Mouse (Mus musculus): ENCODE results near the gene Hist3h2ba. TPM values are rescaled to one million over a fixed set of nuclear protein-coding genes. Genes with fewer than 3 reads are reported as not detected.

Hist3h2ba gene
- total and polyA plus RNA-seq, 3 experiments, result not detected

- Histone ChIP-seq H3K4me1 (ENCODE audit: control insufficient read depth in 1 of 2, insufficient read depth in 2 of 2) (peaks cover 3 to 16% of the 10 kb centered on the region in 2 experiments), H3K9ac (ENCODE audit: insufficient read depth, low read depth) (no peak overlapping the region), H3K36me3 (replicated peaks in 1 of 2; ENCODE audit: control insufficient read depth in 1 of 2, insufficient read depth in 1 of 2, low read length in 1 of 2) (peaks cover 5 to 13% of the 10 kb centered on the region in 2 experiments), H3K79me2 (replicated peaks; ENCODE audit: control insufficient read depth, extremely low read depth, insufficient read depth, poor library complexity, severe bottlenecking) (no peaks in the 10 kb centered on the region), H3K27ac (ENCODE audit: insufficient read depth, low read depth) (no peak overlapping the region), H3K4me3 (replicated peaks in 1 of 3; ENCODE audit: low read depth in 2 of 3, low read length in 2 of 3, poor library complexity in 1 of 3) (no peak overlapping the region), H3K4me2 (ENCODE audit: insufficient read depth, low read depth, poor library complexity, severe bottlenecking) (no peak overlapping the region), H3K27me3 (replicated peaks) (peaks cover 42% of the 10 kb centered on the region), H3K9me3 (replicated peaks; ENCODE audit: low read length) (no peaks in the 10 kb centered on the region)
- no peak for DNase-seq (ENCODE audit: extremely low read depth)
- in situ Hi-C loops (cut with MboI; ENCODE audit: low pct_ligation_motif_present, low pct_unique_long_range_greater_than_20kb, low sequenced_read_pairs), result no loop called here
- dilution Hi-C loops (cut with MboI; ENCODE audit: extremely low pct_ligation_motif_present, extremely low pct_unique_long_range_greater_than_20kb, low sequenced_read_pairs), result no loop called here
- TF ChIP-seq CHD1 (IDR thresholded peaks at IDR 0.05; ENCODE audit: low read depth, low read length), result no peak
- TF ChIP-seq MEF2A (IDR thresholded peaks at IDR 0.05; ENCODE audit: borderline replicate concordance, low read depth, low read length), result no peak
- no peak for TF ChIP-seq MYC (IDR thresholded peaks at IDR 0.05; ENCODE audit: low read depth, low read length)
- no peak for TF ChIP-seq SMC3 (IDR thresholded peaks at IDR 0.05; ENCODE audit: low read depth, low read length)
- peak in 1 of 2 experiments; percentile 12; a peak in 1 of 4 replicates for TF ChIP-seq CTCF (conservative IDR thresholded peaks at IDR 0.05 in 1 of 2, IDR thresholded peaks at IDR 0.05 in 1 of 2; ENCODE audit: low read depth in 2 of 2, low read length in 2 of 2)
- TF ChIP-seq ELF1 (IDR thresholded peaks at IDR 0.05; ENCODE audit: low read depth, low read length), result no peak
- TF ChIP-seq USF1 (IDR thresholded peaks at IDR 0.05; ENCODE audit: low read depth, low read length), result no peak
- TF ChIP-seq NELFE (IDR thresholded peaks at IDR 0.05; ENCODE audit: low read depth, low read length), result no peak
- no peak for TF ChIP-seq NRF1 (IDR thresholded peaks at IDR 0.05; ENCODE audit: low read depth, low read length)
Measured at GRCm38 (mm10) chr11:58995807-58996370, 47.2 kb downstream of the Hist3h2ba start.

- TF ChIP-seq E2F4 (IDR thresholded peaks at IDR 0.05; ENCODE audit: insufficient replicate concordance, low read depth, low read length) (no peak), PAX5 (IDR thresholded peaks at IDR 0.05; ENCODE audit: low read length) (no peak), JUND (conservative IDR thresholded peaks at IDR 0.05; ENCODE audit: low read depth, low read length) (no peak), NELFE (IDR thresholded peaks at IDR 0.05; ENCODE audit: low read depth, low read length) (no peak), CHD2 (IDR thresholded peaks at IDR 0.05; ENCODE audit: low read length) (no peak)
- Histone ChIP-seq H3K4me3 (replicated peaks in 1 of 3; ENCODE audit: low read depth in 2 of 3, low read length in 2 of 3, poor library complexity in 1 of 3) (no peak overlapping the region), H3K4me1 (ENCODE audit: control insufficient read depth in 1 of 2, insufficient read depth in 2 of 2) (peaks cover 3 to 15% of the 10 kb centered on the region in 2 experiments), H3K27ac (ENCODE audit: insufficient read depth, low read depth) (no peak overlapping the region), H3K9me3 (replicated peaks; ENCODE audit: low read length) (no peaks in the 10 kb centered on the region), H3K9ac (ENCODE audit: insufficient read depth, low read depth) (no peak overlapping the region), H3K36me3 (replicated peaks in 1 of 2; ENCODE audit: control insufficient read depth in 1 of 2, insufficient read depth in 1 of 2, low read length in 1 of 2) (no peaks in the 10 kb centered on the region), H3K27me3 (replicated peaks) (peaks cover 58% of the 10 kb centered on the region), H3K79me2 (replicated peaks; ENCODE audit: control insufficient read depth, extremely low read depth, insufficient read depth, poor library complexity, severe bottlenecking) (no peaks in the 10 kb centered on the region), H3K4me2 (ENCODE audit: insufficient read depth, low read depth, poor library complexity, severe bottlenecking) (no peak overlapping the region)
- dilution Hi-C loops (cut with MboI; ENCODE audit: extremely low pct_ligation_motif_present, extremely low pct_unique_long_range_greater_than_20kb, low sequenced_read_pairs) (no loop called here), in situ Hi-C loops (cut with MboI; ENCODE audit: low pct_ligation_motif_present, low pct_unique_long_range_greater_than_20kb, low sequenced_read_pairs) (no loop called here)
- no peak for DNase-seq (ENCODE audit: extremely low read depth)
Measured at GRCm38 (mm10) chr11:58997541-58997940, 48.8 kb downstream of the Hist3h2ba start.

Other genes starting within 250 kb of the Hist3h2ba start
Only the 20 nearest of the 22 such genes appear.
- gene Olfr318, start 224.9 kb upstream of the Hist3h2ba start, total RNA-seq (2012; rRNA removed), result not detected in 2 replicates
- gene Olfr318, start 224.9 kb upstream of the Hist3h2ba start, total RNA-seq (2014; rRNA removed), result not detected in 2 replicates
- not detected in 2 replicates for gene Olfr318, start 224.9 kb upstream of the Hist3h2ba start, polyA plus RNA-seq (2012; ENCODE audit: insufficient read length, low read depth)
- not detected in 2 replicates for gene Olfr317, start 209.7 kb upstream of the Hist3h2ba start, total RNA-seq (2012; rRNA removed)
- gene Olfr317, start 209.7 kb upstream of the Hist3h2ba start, total RNA-seq (2014; rRNA removed), result not detected in 2 replicates
- gene Olfr317, start 209.7 kb upstream of the Hist3h2ba start, polyA plus RNA-seq (2012; ENCODE audit: insufficient read length, low read depth), result not detected in 2 replicates
- not detected in 2 replicates for gene Olfr316, start 196.2 kb upstream of the Hist3h2ba start, total RNA-seq (2012; rRNA removed)
- gene Olfr316, start 196.2 kb upstream of the Hist3h2ba start, total RNA-seq (2014; rRNA removed), result not detected in 2 replicates
- not detected in 2 replicates for gene Olfr316, start 196.2 kb upstream of the Hist3h2ba start, polyA plus RNA-seq (2012; ENCODE audit: insufficient read length, low read depth)
- not detected in 2 replicates for gene Olfr315, start 175.7 kb upstream of the Hist3h2ba start, total RNA-seq (2012; rRNA removed)
- gene Olfr315, start 175.7 kb upstream of the Hist3h2ba start, total RNA-seq (2014; rRNA removed), result not detected in 2 replicates
- not detected in 2 replicates for gene Olfr315, start 175.7 kb upstream of the Hist3h2ba start, polyA plus RNA-seq (2012; ENCODE audit: insufficient read length, low read depth)
- not detected in 2 replicates for gene Olfr314, start 166.0 kb upstream of the Hist3h2ba start, total RNA-seq (2012; rRNA removed)
- gene Olfr314, start 166.0 kb upstream of the Hist3h2ba start, total RNA-seq (2014; rRNA removed), result not detected in 2 replicates
- gene Olfr314, start 166.0 kb upstream of the Hist3h2ba start, polyA plus RNA-seq (2012; ENCODE audit: insufficient read length, low read depth), result not detected in 2 replicates
- gene Fam183b, start 147.0 kb upstream of the Hist3h2ba start, total RNA-seq (2012; rRNA removed), result 0.67 and 0.72 TPM in 2 replicates
- gene Fam183b, start 147.0 kb upstream of the Hist3h2ba start, total RNA-seq (2014; rRNA removed), result not detected in 2 replicates
- not detected in 2 replicates for gene Fam183b, start 147.0 kb upstream of the Hist3h2ba start, polyA plus RNA-seq (2012; ENCODE audit: insufficient read length, low read depth)
- 0.04 and 0.13 TPM in 2 replicates for gene Olfr313, start 133.9 kb upstream of the Hist3h2ba start, total RNA-seq (2012; rRNA removed)
- not detected in 2 replicates for gene Olfr313, start 133.9 kb upstream of the Hist3h2ba start, total RNA-seq (2014; rRNA removed)
- gene Olfr313, start 133.9 kb upstream of the Hist3h2ba start, polyA plus RNA-seq (2012; ENCODE audit: insufficient read length, low read depth), result 0.09 and 0.10 TPM in 2 replicates
- gene Olfr312, start 119.7 kb upstream of the Hist3h2ba start, total RNA-seq (2012; rRNA removed), result not detected in 2 replicates
- gene Olfr312, start 119.7 kb upstream of the Hist3h2ba start, total RNA-seq (2014; rRNA removed), result not detected in 2 replicates
- gene Olfr312, start 119.7 kb upstream of the Hist3h2ba start, polyA plus RNA-seq (2012; ENCODE audit: insufficient read length, low read depth), result not detected in 2 replicates
- not detected in 2 replicates for gene Olfr311, start 109.7 kb upstream of the Hist3h2ba start, total RNA-seq (2012; rRNA removed)
- not detected in 2 replicates for gene Olfr311, start 109.7 kb upstream of the Hist3h2ba start, total RNA-seq (2014; rRNA removed)
- not detected in 2 replicates for gene Olfr311, start 109.7 kb upstream of the Hist3h2ba start, polyA plus RNA-seq (2012; ENCODE audit: insufficient read length, low read depth)
- gene Gm12258, start 101.8 kb upstream of the Hist3h2ba start, total RNA-seq (2012; rRNA removed), result 2.9 and 3.1 TPM in 2 replicates
- gene Gm12258, start 101.8 kb upstream of the Hist3h2ba start, total RNA-seq (2014; rRNA removed), result 1.4 and 1.5 TPM in 2 replicates
- gene Gm12258, start 101.8 kb upstream of the Hist3h2ba start, polyA plus RNA-seq (2012; ENCODE audit: insufficient read length, low read depth), result 1.6 and 2.2 TPM in 2 replicates
- 3.4 and 3.6 TPM in 2 replicates for gene 2810021J22Rik, start 81.7 kb upstream of the Hist3h2ba start, total RNA-seq (2012; rRNA removed)
- 4.5 and 4.8 TPM in 2 replicates for gene 2810021J22Rik, start 81.7 kb upstream of the Hist3h2ba start, total RNA-seq (2014; rRNA removed)
- gene 2810021J22Rik, start 81.7 kb upstream of the Hist3h2ba start, polyA plus RNA-seq (2012; ENCODE audit: insufficient read length, low read depth), result 3.3 and 3.7 TPM in 2 replicates
- gene Zfp39, start 44.7 kb upstream of the Hist3h2ba start, total RNA-seq (2012; rRNA removed), result 5.7 and 7.0 TPM in 2 replicates
- 6.2 and 6.8 TPM in 2 replicates for gene Zfp39, start 44.7 kb upstream of the Hist3h2ba start, total RNA-seq (2014; rRNA removed)
- gene Zfp39, start 44.7 kb upstream of the Hist3h2ba start, polyA plus RNA-seq (2012; ENCODE audit: insufficient read length, low read depth), result 5.8 and 6.7 TPM in 2 replicates
- not detected in 2 replicates for gene Btnl10, start 31.0 kb upstream of the Hist3h2ba start, total RNA-seq (2012; rRNA removed)
- not detected in 2 replicates for gene Btnl10, start 31.0 kb upstream of the Hist3h2ba start, total RNA-seq (2014; rRNA removed)
- not detected in 2 replicates for gene Btnl10, start 31.0 kb upstream of the Hist3h2ba start, polyA plus RNA-seq (2012; ENCODE audit: insufficient read length, low read depth)
- gene Rnf187, start 10.0 kb upstream of the Hist3h2ba start, total RNA-seq (2012; rRNA removed), result 185 and 230 TPM in 2 replicates
- 175 and 188 TPM in 2 replicates for gene Rnf187, start 10.0 kb upstream of the Hist3h2ba start, total RNA-seq (2014; rRNA removed)
- gene Rnf187, start 10.0 kb upstream of the Hist3h2ba start, polyA plus RNA-seq (2012; ENCODE audit: insufficient read length, low read depth), result 181 and 195 TPM in 2 replicates
- gene Hist3h2a, start 5.8 kb downstream of the Hist3h2ba start, total RNA-seq (2012; rRNA removed), result 97.2 and 125 TPM in 2 replicates
- gene Hist3h2a, start 5.8 kb downstream of the Hist3h2ba start, total RNA-seq (2014; rRNA removed), result 4.4 and 6.1 TPM in 2 replicates
- gene Hist3h2a, start 5.8 kb downstream of the Hist3h2ba start, polyA plus RNA-seq (2012; ENCODE audit: insufficient read length, low read depth), result 0.79 and 1.2 TPM in 2 replicates
- gene Trim17, start 5.8 kb downstream of the Hist3h2ba start, total RNA-seq (2012; rRNA removed), result 0.21 and 0.47 TPM in 2 replicates
- not detected in 2 replicates for gene Trim17, start 5.8 kb downstream of the Hist3h2ba start, total RNA-seq (2014; rRNA removed)
- gene Trim17, start 5.8 kb downstream of the Hist3h2ba start, polyA plus RNA-seq (2012; ENCODE audit: insufficient read length, low read depth), result 0.20 and 0.49 TPM in 2 replicates
- gene Trim11, start 29.2 kb downstream of the Hist3h2ba start, total RNA-seq (2012; rRNA removed), result 32.5 and 33.2 TPM in 2 replicates
- gene Trim11, start 29.2 kb downstream of the Hist3h2ba start, total RNA-seq (2014; rRNA removed), result 22.5 and 23.2 TPM in 2 replicates
- 21.8 and 23.0 TPM in 2 replicates for gene Trim11, start 29.2 kb downstream of the Hist3h2ba start, polyA plus RNA-seq (2012; ENCODE audit: insufficient read length, low read depth)
- gene Obscn, start 187.5 kb downstream of the Hist3h2ba start, total RNA-seq (2012; rRNA removed), result 0.13 and 0.17 TPM in 2 replicates
- 0.08 and 0.13 TPM in 2 replicates for gene Obscn, start 187.5 kb downstream of the Hist3h2ba start, total RNA-seq (2014; rRNA removed)
- gene Obscn, start 187.5 kb downstream of the Hist3h2ba start, polyA plus RNA-seq (2012; ENCODE audit: insufficient read length, low read depth), result 0.09 and 0.14 TPM in 2 replicates
- gene Iba57, start 214.8 kb downstream of the Hist3h2ba start, total RNA-seq (2012; rRNA removed), result 7.5 and 7.9 TPM in 2 replicates
- gene Iba57, start 214.8 kb downstream of the Hist3h2ba start, total RNA-seq (2014; rRNA removed), result 3.6 and 4.0 TPM in 2 replicates
- 4.6 and 5.1 TPM in 2 replicates for gene Iba57, start 214.8 kb downstream of the Hist3h2ba start, polyA plus RNA-seq (2012; ENCODE audit: insufficient read length, low read depth)
- 0.08 TPM in 1 of 2 replicates, not detected in the other for gene Gjc2, start 234.3 kb downstream of the Hist3h2ba start, total RNA-seq (2012; rRNA removed)
- gene Gjc2, start 234.3 kb downstream of the Hist3h2ba start, total RNA-seq (2014; rRNA removed), result 0.13 TPM in 1 of 2 replicates, not detected in the other
- gene Gjc2, start 234.3 kb downstream of the Hist3h2ba start, polyA plus RNA-seq (2012; ENCODE audit: insufficient read length, low read depth), result not detected in 2 replicates

All from CH12.LX (cell line).